In genomic region chr5:106420370-106420769, GRCm38 (mm10) we compare ENCODE assay signal across 21 mouse cellular contexts. TPM values are rescaled to one million over a fixed set of nuclear protein-coding genes. Genes with fewer than 3 reads are reported as not detected.
DNase-seq lines count a peak whose midpoint lies in the region; ATAC-seq and TF ChIP-seq lines count a peak whose summit lies in the region.
"Had no signal": no experiment of that assay in that cellular context is flagged by ENCODE, and none has a peak within 500 bp of the region (broad histone marks: within the 10 kb centered on the region; RNA-seq: fewer than 3 reads in every experiment).

No protein-coding gene starts in this region.

- no peak overlapping the region for H3K27ac ChIP-seq in forebrain, embryonic 16.5 days (ENCODE audit: low read length)
- no peak overlapping the region for H3K27ac ChIP-seq in forebrain, embryonic 13.5 days
- no peak overlapping the region for H3K27ac ChIP-seq in midbrain, postnatal 0 days (ENCODE audit: low read depth, low read length)
- no peak overlapping the region for H3K27ac ChIP-seq in midbrain, embryonic 13.5 days
- H3K27ac ChIP-seq: kidney, embryonic 15.5 days had no signal

- H3K4me1 ChIP-seq in forebrain, embryonic 16.5 days (replicated peaks; ENCODE audit: control insufficient read depth, insufficient read depth, low read length) = peaks cover 2% of the 10 kb centered on the region; the same call in 1 of the 2 replicates
- no peaks in the 10 kb centered on the region for H3K4me1 ChIP-seq in forebrain, embryonic 13.5 days
- no peaks in the 10 kb centered on the region for H3K4me1 ChIP-seq in midbrain, postnatal 0 days (ENCODE audit: insufficient read depth, low read length)
- 0 out of 2 replicates have a peak, but pooled peaks cover 2% of the 10 kb centered on the region for H3K4me1 ChIP-seq in midbrain, embryonic 13.5 days (replicated peaks)

- WGBS in forebrain, embryonic 16.5 days = 54% methylated on average over 11 of the region's 11 CpGs
- WGBS in forebrain, embryonic 13.5 days = 79% methylated on average over 11 of the region's 11 CpGs
- WGBS in midbrain, postnatal 0 days = 82% methylated on average over 11 of the region's 11 CpGs
- WGBS in midbrain, embryonic 13.5 days = 82% methylated on average over 11 of the region's 11 CpGs

- H3K27me3 ChIP-seq in forebrain, embryonic 16.5 days (replicated peaks; ENCODE audit: control insufficient read depth, insufficient read depth, low read length) = no peaks in the 10 kb centered on the region; the same call in 1 of the 2 replicates
- peaks cover 4% of the 10 kb centered on the region for H3K27me3 ChIP-seq in forebrain, embryonic 13.5 days
- H3K27me3 ChIP-seq in midbrain, postnatal 0 days (ENCODE audit: insufficient read depth, low read length) = no peaks in the 10 kb centered on the region
- H3K27me3 ChIP-seq in midbrain, embryonic 13.5 days = no peaks in the 10 kb centered on the region
- H3K27me3 ChIP-seq: CH12.LX; kidney, embryonic 15.5 days had no signal

- no peaks in the 10 kb centered on the region for H3K9me3 ChIP-seq in forebrain, embryonic 16.5 days (ENCODE audit: control insufficient read depth, low read length)
- H3K9me3 ChIP-seq in forebrain, embryonic 13.5 days (replicated peaks) = 0 out of 2 replicates have a peak, but pooled peaks cover 4% of the 10 kb centered on the region
- no peaks in the 10 kb centered on the region for H3K9me3 ChIP-seq in midbrain, postnatal 0 days (ENCODE audit: low read length)
- peaks cover 3% of the 10 kb centered on the region; the same call in 1 of the 2 replicates for H3K9me3 ChIP-seq in midbrain, embryonic 13.5 days
- H3K9me3 ChIP-seq: kidney, embryonic 15.5 days had no signal

- H3K4me3 ChIP-seq in forebrain, embryonic 16.5 days (replicated peaks; ENCODE audit: low read length) = no peak overlapping the region
- H3K4me3 ChIP-seq in forebrain, embryonic 13.5 days = no peak overlapping the region
- H3K4me3 ChIP-seq in midbrain, postnatal 0 days (ENCODE audit: low read depth, low read length) = no peak overlapping the region
- H3K4me3 ChIP-seq in midbrain, embryonic 13.5 days (replicated peaks) = no peak overlapping the region
- H3K4me3 ChIP-seq: erythroblast, embryonic 14.5 days; kidney, embryonic 15.5 days had no signal

- no peak overlapping the region for H3K9ac ChIP-seq in forebrain, embryonic 16.5 days (replicated peaks; ENCODE audit: low read depth, low read length)
- H3K9ac ChIP-seq in forebrain, embryonic 13.5 days = no peak overlapping the region
- no peak overlapping the region for H3K9ac ChIP-seq in midbrain, postnatal 0 days (replicated peaks; ENCODE audit: low read length, poor library complexity, severe bottlenecking)
- H3K9ac ChIP-seq in midbrain, embryonic 13.5 days (replicated peaks) = no peak overlapping the region
- H3K9ac ChIP-seq: kidney, embryonic 15.5 days had no signal

- no peaks in the 10 kb centered on the region for H3K36me3 ChIP-seq in forebrain, embryonic 16.5 days (ENCODE audit: control insufficient read depth, insufficient read depth)
- H3K36me3 ChIP-seq in forebrain, embryonic 13.5 days (ENCODE audit: poor library complexity, severe bottlenecking) = no peaks in the 10 kb centered on the region
- H3K36me3 ChIP-seq in midbrain, postnatal 0 days (ENCODE audit: insufficient read depth, low read length) = no peaks in the 10 kb centered on the region
- H3K36me3 ChIP-seq in midbrain, embryonic 13.5 days = no peaks in the 10 kb centered on the region
- H3K36me3 ChIP-seq: kidney, embryonic 15.5 days had no signal

- peak; percentile 58 for DNase-seq in midbrain, postnatal 0 days (ENCODE audit: low spot score)
- peak; percentile 83 for DNase-seq in cerebellum, adult 9-10 months
- no peak for DNase-seq in urinary bladder, postnatal 25 days (ENCODE audit: low spot score)
- DNase-seq in urinary bladder, postnatal 4 days (ENCODE audit: low spot score in 2 of 2) = no peak
- DNase-seq: gastrocnemius, postnatal 36 days; lung, adult 18-20 months had no signal

- peak; percentile 64 for ATAC-seq in forebrain, embryonic 16.5 days
- ATAC-seq in forebrain, embryonic 13.5 days = no peak
- ATAC-seq in midbrain, postnatal 0 days (ENCODE audit: low FRiP score) = no peak
- no peak for ATAC-seq in midbrain, embryonic 13.5 days
- no peak for ATAC-seq in megakaryocyte, adult 5-6 weeks (ENCODE audit: poor library complexity, severe bottlenecking)

- 0 out of 2 replicates have a peak overlapping the region, but pooled peaks have one; percentile 2 for H3K4me2 ChIP-seq in forebrain, embryonic 16.5 days (ENCODE audit: low read length)
- H3K4me2 ChIP-seq in forebrain, embryonic 13.5 days = no peak overlapping the region
- no peak overlapping the region for H3K4me2 ChIP-seq in midbrain, postnatal 0 days (ENCODE audit: low read depth, low read length, poor library complexity, severe bottlenecking)
- no peak overlapping the region for H3K4me2 ChIP-seq in midbrain, embryonic 13.5 days (replicated peaks)
- H3K4me2 ChIP-seq: kidney, embryonic 15.5 days had no signal

- no peak for TF ChIP-seq CTCF in midbrain, postnatal 0 days (IDR thresholded peaks at IDR 0.05)

RNA-seq across cellular contexts. Expression of gene Barhl2, which starts 37.6 kb away (rescaled TPM):
- polyA plus RNA-seq in forebrain, embryonic 16.5 days (2015; fragmentation: Nextera tagmentation; extraction: Ambion mirVana) = 0.47 and 1.6 TPM in 2 replicates
- 1.8 and 5.5 TPM in 2 replicates for polyA plus RNA-seq in forebrain, embryonic 13.5 days (2015; fragmentation: Nextera tagmentation; extraction: Ambion mirVana)
- 27.6 and 28.0 TPM in 2 replicates for total RNA-seq in midbrain, postnatal 0 days (2014; rRNA removed)
- 5.7 and 6.5 TPM in 2 replicates for polyA plus RNA-seq in midbrain, postnatal 0 days (2015; fragmentation: Nextera tagmentation; extraction: Ambion mirVana)
- 12.9 and 14.4 TPM in 2 replicates for polyA plus RNA-seq in midbrain, embryonic 13.5 days (2015; fragmentation: Nextera tagmentation; extraction: Ambion mirVana)
- total RNA-seq in megakaryocyte, adult 5-6 weeks (2015) = not detected in 2 replicates
- total RNA-seq in megakaryocyte, adult 5-6 weeks (2017) = not detected in 2 replicates
- total RNA-seq: adrenal gland, adult 18-20 months; CH12.LX; common myeloid progenitor, adult 5-6 weeks; gastrocnemius, postnatal 36 days; liver, adult 2 months; neutrophil, adult 5-6 weeks had no signal
- polyA plus RNA-seq: erythroblast, embryonic 14.5 days; heart, postnatal 0 days; intestine, embryonic 14.5 days; kidney, embryonic 15.5 days; large intestine, adult 2 months; liver, adult 2 months; stomach, embryonic 14.5 days had no signal

Comparison
In these comparisons a context has a peak if more than half of its experiments do, and no peak if none do; other contexts are left out.
1. DNase-seq: peak in midbrain, postnatal 0 days (single experiment) and cerebellum, adult 9-10 months (single experiment); none in urinary bladder, postnatal 25 days (single experiment) and urinary bladder, postnatal 4 days (0 of 2).